Comparison of ENCODE assay signal across 19 mouse cellular contexts in the genomic region with DNA sequence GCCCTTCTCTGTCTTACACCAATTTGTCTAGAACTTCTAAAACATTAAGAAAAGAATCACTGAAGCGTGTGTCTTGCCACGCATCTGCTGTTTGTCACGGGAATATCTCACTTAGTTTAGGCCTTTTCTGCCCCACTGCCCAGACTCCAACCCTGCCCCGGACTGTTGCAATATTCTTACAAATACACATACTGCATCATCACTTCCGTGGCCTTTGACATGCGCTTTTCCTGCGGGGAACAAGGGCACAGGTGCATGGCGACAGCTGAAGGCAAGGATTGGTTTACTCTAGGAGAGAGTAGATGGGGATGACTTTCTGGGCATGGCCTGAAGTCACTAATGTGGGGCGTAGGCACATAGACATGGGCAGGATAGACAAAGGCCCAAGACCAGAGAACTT. TPM values are rescaled to one million over a fixed set of nuclear protein-coding genes. Genes with fewer than 3 reads are reported as not detected.
DNase-seq lines count a peak whose midpoint lies in the region; ATAC-seq lines count a peak whose summit lies in the region.
"Had no signal": no experiment of that assay in that cellular context is flagged by ENCODE, and none has a peak within 500 bp of the region (broad histone marks: within the 10 kb centered on the region; RNA-seq: fewer than 3 reads in every experiment).

No protein-coding gene starts in this region.

- no peaks in the 10 kb centered on the region for H3K27me3 ChIP-seq in heart, embryonic 10.5 days (ENCODE audit: insufficient read depth, poor library complexity, severe bottlenecking)
- no peaks in the 10 kb centered on the region for H3K27me3 ChIP-seq in hindbrain, embryonic 11.5 days (ENCODE audit: control insufficient read depth, insufficient read depth, low read length)
- H3K27me3 ChIP-seq: CH12.LX; forebrain, embryonic 12.5 days; hindbrain, embryonic 15.5 days; limb, embryonic 13.5 days had no signal

- no peak for DNase-seq in heart, embryonic 10.5 days (ENCODE audit: low spot score)
- no peak for DNase-seq in heart, adult 9 months (ENCODE audit: low spot score in 2 of 2)
- DNase-seq in lung, postnatal 10 days, result peak; percentile 13
- DNase-seq in lung, postnatal 14 days, result no peak
- no peak for DNase-seq in hindbrain, embryonic 11.5 days (ENCODE audit: low spot score)
- no peak for DNase-seq in adrenal gland, postnatal 25 days
- DNase-seq in thymus, adult 18-20 months, result no peak
- DNase-seq: cerebellum, adult 11 months; cerebellum, postnatal 14 days; gastrocnemius, postnatal 25 days; kidney, postnatal 36 days; layer of hippocampus, adult 9-11 months; midbrain, embryonic 14.5 days; thymus, postnatal 4 days had no signal

- peaks cover 22% of the 10 kb centered on the region for H3K4me1 ChIP-seq in heart, embryonic 10.5 days
- no peaks in the 10 kb centered on the region for H3K4me1 ChIP-seq in hindbrain, embryonic 11.5 days (replicated peaks; ENCODE audit: control insufficient read depth, insufficient read depth, low read length)
- H3K4me1 ChIP-seq: forebrain, embryonic 12.5 days; hindbrain, embryonic 15.5 days had no signal

- 0 out of 2 replicates have a peak overlapping the region, but pooled peaks have one; percentile 59 for H3K27ac ChIP-seq in heart, embryonic 10.5 days
- H3K27ac ChIP-seq in hindbrain, embryonic 11.5 days (ENCODE audit: low read depth, low read length), result no peak overlapping the region
- H3K27ac ChIP-seq: forebrain, embryonic 12.5 days; hindbrain, embryonic 15.5 days; limb, embryonic 13.5 days had no signal

- H3K9me3 ChIP-seq in heart, embryonic 10.5 days, result no peaks in the 10 kb centered on the region
- no peaks in the 10 kb centered on the region for H3K9me3 ChIP-seq in hindbrain, embryonic 11.5 days (ENCODE audit: control insufficient read depth, low read length)
- H3K9me3 ChIP-seq: forebrain, embryonic 12.5 days; hindbrain, embryonic 15.5 days; limb, embryonic 13.5 days had no signal

- no peak overlapping the region for H3K4me3 ChIP-seq in heart, embryonic 10.5 days
- no peak overlapping the region for H3K4me3 ChIP-seq in hindbrain, embryonic 11.5 days (ENCODE audit: low read depth, low read length)
- H3K4me3 ChIP-seq: forebrain, embryonic 12.5 days; hindbrain, embryonic 15.5 days; limb, embryonic 13.5 days had no signal

- H3K36me3 ChIP-seq in heart, embryonic 10.5 days, result peaks cover 5% of the 10 kb centered on the region; the same call in 1 of the 2 replicates
- no peaks in the 10 kb centered on the region for H3K36me3 ChIP-seq in hindbrain, embryonic 11.5 days (ENCODE audit: control insufficient read depth, insufficient read depth, low read length)
- H3K36me3 ChIP-seq: forebrain, embryonic 12.5 days; hindbrain, embryonic 15.5 days; limb, embryonic 13.5 days had no signal

- 86% methylated on average over 9 of the region's 9 CpGs for whole genome bisulfite sequencing in heart, embryonic 10.5 days
- WGBS in hindbrain, embryonic 11.5 days, result 87% methylated on average over 9 of the region's 9 CpGs

- H3K9ac ChIP-seq in hindbrain, embryonic 11.5 days (ENCODE audit: low read depth, low read length), result no peak overlapping the region
- H3K9ac ChIP-seq: forebrain, embryonic 12.5 days; hindbrain, embryonic 15.5 days; limb, embryonic 13.5 days had no signal

- ATAC-seq in megakaryocyte progenitor cell, adult 5-6 weeks (replicated peaks; ENCODE audit: poor library complexity), result peak; percentile 54
- no peak for ATAC-seq in hindbrain, embryonic 11.5 days (ENCODE audit: low FRiP score)

- H3K4me2 ChIP-seq in hindbrain, embryonic 11.5 days (replicated peaks; ENCODE audit: low read depth, low read length), result no peak overlapping the region
- H3K4me2 ChIP-seq: forebrain, embryonic 12.5 days; hindbrain, embryonic 15.5 days; limb, embryonic 13.5 days had no signal

RNA-seq across cellular contexts. Expression of a gene that starts 31.6 kb away (rescaled TPM):
- 1.6 and 3.6 TPM in 2 replicates for polyA plus RNA-seq in heart, embryonic 10.5 days (2016; fragmentation: Nextera tagmentation; extraction: Ambion mirVana)
- 0.10 TPM in 1 of 2 replicates, not detected in the other for total RNA-seq in megakaryocyte progenitor cell, adult 5-6 weeks (2015)
- not detected in 2 replicates for total RNA-seq in megakaryocyte progenitor cell, adult 5-6 weeks (2017)
- 2.4 and 2.5 TPM in 2 replicates for polyA plus RNA-seq in hindbrain, embryonic 11.5 days (2014; fragmentation: Nextera tagmentation; extraction: Ambion mirVana)
- 3.8 and 5.9 TPM in 2 replicates for total RNA-seq in adrenal gland, postnatal 25 days (2021)
- total RNA-seq: CH12.LX had no signal

RNA-seq across cellular contexts. Expression of a gene that starts 50.4 kb away (rescaled TPM):
- polyA plus RNA-seq in heart, embryonic 10.5 days (2016; fragmentation: Nextera tagmentation; extraction: Ambion mirVana), result 29.3 and 31.6 TPM in 2 replicates
- total RNA-seq in megakaryocyte progenitor cell, adult 5-6 weeks (2015), result 20.1 and 34.9 TPM in 2 replicates
- total RNA-seq in megakaryocyte progenitor cell, adult 5-6 weeks (2017), result 26.2 and 35.4 TPM in 2 replicates
- polyA plus RNA-seq in hindbrain, embryonic 11.5 days (2014; fragmentation: Nextera tagmentation; extraction: Ambion mirVana), result 28.2 and 29.0 TPM in 2 replicates
- 52.9 and 74.3 TPM in 2 replicates for total RNA-seq in adrenal gland, postnatal 25 days (2021)
